ENCODE assay signal across 20 mouse cellular contexts in the genomic region with DNA sequence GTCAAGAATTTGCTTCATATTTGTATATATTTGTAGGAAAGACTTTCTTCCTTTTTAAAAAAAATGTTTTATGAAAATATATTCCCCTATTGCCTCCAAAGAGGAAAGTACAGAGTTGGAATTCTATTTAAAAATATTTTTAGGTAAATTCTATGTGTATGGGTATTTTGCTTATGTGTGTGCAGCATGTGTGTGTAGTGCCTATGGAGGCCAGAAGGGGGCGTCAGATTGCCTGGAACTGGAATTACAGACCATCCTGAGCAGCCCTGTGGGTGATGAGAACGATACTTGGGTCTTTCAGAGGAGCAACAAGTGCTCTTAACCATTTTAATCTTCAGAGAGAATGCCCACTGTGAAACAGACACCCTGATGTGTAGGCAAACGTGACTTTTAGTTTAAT.
DNase-seq lines count a peak whose midpoint lies in the region; ATAC-seq and TF ChIP-seq lines count a peak whose summit lies in the region.
"Had no signal": no experiment of that assay in that cellular context is flagged by ENCODE, and none has a peak within 500 bp of the region (broad histone marks: within the 10 kb centered on the region; RNA-seq: fewer than 3 reads in every experiment).

No protein-coding gene starts in this region.

- ATAC-seq in hindbrain, postnatal 0 days: no peak
- ATAC-seq in liver, embryonic 14.5 days (ENCODE audit: insufficient read depth): no peak
- no peak for ATAC-seq in liver, embryonic 12.5 days
- ATAC-seq in midbrain, postnatal 0 days (ENCODE audit: low FRiP score): no peak
- no peak for ATAC-seq in midbrain, embryonic 16.5 days
- ATAC-seq: CD4-positive, CD25-positive, alpha-beta regulatory T cell, adult 4 months; forebrain, embryonic 13.5 days; forebrain, postnatal 0 days; Patski had no signal

- H3K9me3 ChIP-seq in hindbrain, postnatal 0 days (ENCODE audit: low read length): no peaks in the 10 kb centered on the region
- H3K9me3 ChIP-seq in hindbrain, embryonic 10.5 days: no peaks in the 10 kb centered on the region
- no peaks in the 10 kb centered on the region for H3K9me3 ChIP-seq in liver, embryonic 14.5 days (ENCODE audit: control insufficient read depth, low read length)
- no peaks in the 10 kb centered on the region for H3K9me3 ChIP-seq in liver, embryonic 12.5 days (replicated peaks)
- H3K9me3 ChIP-seq in midbrain, postnatal 0 days (ENCODE audit: low read length): no peaks in the 10 kb centered on the region
- no peaks in the 10 kb centered on the region for H3K9me3 ChIP-seq in midbrain, embryonic 16.5 days (replicated peaks; ENCODE audit: control insufficient read depth, low read length, poor library complexity, severe bottlenecking)
- H3K9me3 ChIP-seq: embryonic facial prominence, embryonic 10.5 days; forebrain, embryonic 13.5 days had no signal

- no peak overlapping the region for H3K9ac ChIP-seq in hindbrain, postnatal 0 days (replicated peaks; ENCODE audit: low read length)
- no peak overlapping the region for H3K9ac ChIP-seq in liver, embryonic 14.5 days (replicated peaks)
- H3K9ac ChIP-seq in liver, embryonic 12.5 days: no peak overlapping the region
- H3K9ac ChIP-seq in midbrain, postnatal 0 days (replicated peaks; ENCODE audit: low read length, poor library complexity, severe bottlenecking): no peak overlapping the region
- no peak overlapping the region for H3K9ac ChIP-seq in midbrain, embryonic 16.5 days (ENCODE audit: low read depth, low read length)
- H3K9ac ChIP-seq: forebrain, embryonic 13.5 days; forebrain, postnatal 0 days; heart, embryonic 12.5 days had no signal

- 0 out of 2 replicates have a peak, but pooled peaks have one; percentile 8 for TF ChIP-seq CTCF in hindbrain, postnatal 0 days (IDR thresholded peaks at IDR 0.05; ENCODE audit: low read depth)
- 0 out of 2 replicates have a peak, but pooled peaks have one; percentile 21 for TF ChIP-seq CTCF in liver, embryonic 14.5 days (IDR thresholded peaks at IDR 0.05; ENCODE audit: low read depth)
- TF ChIP-seq CTCF in midbrain, postnatal 0 days (IDR thresholded peaks at IDR 0.05): peak; percentile 14; the same call in 1 of the 2 replicates

- no peak overlapping the region for H3K27ac ChIP-seq in hindbrain, postnatal 0 days
- no peak overlapping the region for H3K27ac ChIP-seq in hindbrain, embryonic 10.5 days
- no peak overlapping the region for H3K27ac ChIP-seq in liver, embryonic 14.5 days
- no peak overlapping the region for H3K27ac ChIP-seq in liver, embryonic 12.5 days
- H3K27ac ChIP-seq in midbrain, postnatal 0 days (ENCODE audit: low read depth, low read length): no peak overlapping the region
- no peak overlapping the region for H3K27ac ChIP-seq in midbrain, embryonic 16.5 days (ENCODE audit: low read length)
- H3K27ac ChIP-seq: embryonic facial prominence, embryonic 10.5 days; forebrain, embryonic 13.5 days; gastrocnemius, adult 2 months had no signal

- WGBS in hindbrain, postnatal 0 days: 44% methylated on average over 3 of the region's 3 CpGs
- 68% methylated on average over 3 of the region's 3 CpGs for WGBS in hindbrain, embryonic 10.5 days
- WGBS in liver, embryonic 14.5 days (ENCODE audit: insufficient replicate concordance): 44% methylated on average over 3 of the region's 3 CpGs
- WGBS in liver, embryonic 12.5 days (ENCODE audit: insufficient replicate concordance): 53% methylated on average over 3 of the region's 3 CpGs
- 62% methylated on average over 3 of the region's 3 CpGs for WGBS in midbrain, postnatal 0 days
- WGBS in midbrain, embryonic 16.5 days: 46% methylated on average over 3 of the region's 3 CpGs

- no peak for DNase-seq in hindbrain, postnatal 0 days (ENCODE audit: low spot score)
- no peak for DNase-seq in hindbrain, embryonic 10.5 days (ENCODE audit: low spot score)
- no peak for DNase-seq in liver, embryonic 14.5 days (ENCODE audit: low read depth in 3 of 3, low spot score in 3 of 3)
- DNase-seq in midbrain, postnatal 0 days (ENCODE audit: low spot score): no peak
- DNase-seq in left cerebral cortex, postnatal 4 days: no peak
- DNase-seq: adrenal gland, adult 8-10 months; adrenal gland, postnatal 36 days; B cell, adult 2 months; cerebellum, adult 2 months; cerebellum, postnatal 10 days; forebrain, postnatal 0 days; gastrocnemius, adult 2 months; gastrocnemius, postnatal 25 days had no signal

- intact Hi-C loops in left cerebral cortex, postnatal 4 days (cut with DNase I): no loop called here

- no peaks in the 10 kb centered on the region for H3K36me3 ChIP-seq in hindbrain, postnatal 0 days (ENCODE audit: insufficient read depth, low read length)
- no peaks in the 10 kb centered on the region for H3K36me3 ChIP-seq in hindbrain, embryonic 10.5 days
- H3K36me3 ChIP-seq in liver, embryonic 14.5 days (replicated peaks; ENCODE audit: control insufficient read depth, insufficient read depth, low read depth): no peaks in the 10 kb centered on the region
- H3K36me3 ChIP-seq in liver, embryonic 12.5 days: no peaks in the 10 kb centered on the region
- no peaks in the 10 kb centered on the region for H3K36me3 ChIP-seq in midbrain, postnatal 0 days (ENCODE audit: insufficient read depth, low read length)
- no peaks in the 10 kb centered on the region for H3K36me3 ChIP-seq in midbrain, embryonic 16.5 days (ENCODE audit: control insufficient read depth, insufficient read depth, low read length)
- H3K36me3 ChIP-seq: embryonic facial prominence, embryonic 10.5 days had no signal

- no peak overlapping the region for H3K4me2 ChIP-seq in hindbrain, postnatal 0 days (ENCODE audit: low read depth, low read length)
- no peak overlapping the region for H3K4me2 ChIP-seq in liver, embryonic 14.5 days (ENCODE audit: low read depth)
- no peak overlapping the region for H3K4me2 ChIP-seq in liver, embryonic 12.5 days
- H3K4me2 ChIP-seq in midbrain, postnatal 0 days (ENCODE audit: low read depth, low read length, poor library complexity, severe bottlenecking): no peak overlapping the region
- no peak overlapping the region for H3K4me2 ChIP-seq in midbrain, embryonic 16.5 days (ENCODE audit: low read length)
- H3K4me2 ChIP-seq: forebrain, embryonic 13.5 days; heart, embryonic 12.5 days had no signal

- 0 out of 2 replicates have a peak, but pooled peaks cover 5% of the 10 kb centered on the region for H3K4me1 ChIP-seq in hindbrain, postnatal 0 days (ENCODE audit: insufficient read depth, low read length)
- H3K4me1 ChIP-seq in hindbrain, embryonic 10.5 days (replicated peaks): no peaks in the 10 kb centered on the region
- no peaks in the 10 kb centered on the region for H3K4me1 ChIP-seq in liver, embryonic 14.5 days (replicated peaks; ENCODE audit: control insufficient read depth in 2 of 2, insufficient read depth in 2 of 2, low read length in 1 of 2)
- no peaks in the 10 kb centered on the region for H3K4me1 ChIP-seq in liver, embryonic 12.5 days
- no peaks in the 10 kb centered on the region for H3K4me1 ChIP-seq in midbrain, postnatal 0 days (ENCODE audit: insufficient read depth, low read length)
- H3K4me1 ChIP-seq in midbrain, embryonic 16.5 days (ENCODE audit: control insufficient read depth, insufficient read depth, low read length): no peaks in the 10 kb centered on the region
- H3K4me1 ChIP-seq: heart, embryonic 12.5 days had no signal

- H3K4me3 ChIP-seq in hindbrain, postnatal 0 days (ENCODE audit: low read length): no peak overlapping the region
- no peak overlapping the region for H3K4me3 ChIP-seq in hindbrain, embryonic 10.5 days
- H3K4me3 ChIP-seq in liver, embryonic 14.5 days (ENCODE audit: insufficient read depth in 1 of 2, low read depth in 2 of 2, low read length in 2 of 2): no peak overlapping the region
- no peak overlapping the region for H3K4me3 ChIP-seq in liver, embryonic 12.5 days
- no peak overlapping the region for H3K4me3 ChIP-seq in midbrain, postnatal 0 days (ENCODE audit: low read depth, low read length)
- H3K4me3 ChIP-seq in midbrain, embryonic 16.5 days (ENCODE audit: low read depth, low read length): no peak overlapping the region
- H3K4me3 ChIP-seq: embryonic facial prominence, embryonic 10.5 days; forebrain, embryonic 13.5 days; gastrocnemius, adult 2 months; heart, embryonic 12.5 days had no signal

- no peak for TF ChIP-seq EP300 in liver, embryonic 14.5 days (IDR thresholded peaks at IDR 0.05; ENCODE audit: low read depth)

- H3K27me3 ChIP-seq in hindbrain, postnatal 0 days (ENCODE audit: insufficient read depth, low read length): no peaks in the 10 kb centered on the region
- no peaks in the 10 kb centered on the region for H3K27me3 ChIP-seq in hindbrain, embryonic 10.5 days (ENCODE audit: insufficient read depth, poor library complexity, severe bottlenecking)
- H3K27me3 ChIP-seq in liver, embryonic 14.5 days (ENCODE audit: control insufficient read depth, insufficient read depth, low read length): no peaks in the 10 kb centered on the region
- H3K27me3 ChIP-seq in liver, embryonic 12.5 days (replicated peaks): no peaks in the 10 kb centered on the region
- H3K27me3 ChIP-seq in midbrain, postnatal 0 days (ENCODE audit: insufficient read depth, low read length): no peaks in the 10 kb centered on the region
- no peaks in the 10 kb centered on the region for H3K27me3 ChIP-seq in midbrain, embryonic 16.5 days (ENCODE audit: control insufficient read depth, insufficient read depth, low read depth, low read length)
- H3K27me3 ChIP-seq: forebrain, embryonic 13.5 days; heart, embryonic 12.5 days; Patski had no signal
